In the genomic region with DNA sequence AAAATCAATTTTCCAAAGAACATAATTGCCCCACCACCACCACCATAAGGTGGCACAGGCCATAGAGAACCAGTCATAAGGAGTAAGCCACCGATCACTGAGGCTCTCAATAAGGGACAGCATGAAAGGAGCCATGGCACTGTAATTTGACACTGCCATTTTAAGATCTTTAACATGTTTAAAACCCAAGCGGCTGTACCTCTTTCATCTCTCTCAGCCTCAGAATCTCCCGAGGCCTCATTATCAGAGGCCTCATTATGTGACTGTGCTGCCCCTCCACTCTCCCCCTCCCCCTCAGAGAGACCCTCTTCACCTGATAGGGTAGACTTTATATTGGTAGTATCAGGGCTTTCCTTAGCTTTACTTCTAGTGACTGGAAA, we compare ENCODE assay signal across 32 mouse cellular contexts. TPM values are rescaled to one million over a fixed set of nuclear protein-coding genes. Genes with fewer than 3 reads are reported as not detected.
DNase-seq lines count a peak whose midpoint lies in the region; ATAC-seq and TF ChIP-seq lines count a peak whose summit lies in the region.
"Had no signal": no experiment of that assay in that cellular context is flagged by ENCODE, and none has a peak within 500 bp of the region (broad histone marks: within the 10 kb centered on the region; RNA-seq: fewer than 3 reads in every experiment).

No protein-coding gene starts in this region.

- no peak overlapping the region for H3K27ac ChIP-seq in midbrain, embryonic 11.5 days (ENCODE audit: low read depth, low read length)
- H3K27ac ChIP-seq in midbrain, postnatal 0 days (ENCODE audit: low read depth, low read length), result no peak overlapping the region
- no peak overlapping the region for H3K27ac ChIP-seq in forebrain, embryonic 11.5 days (ENCODE audit: low read depth, low read length)
- no peak overlapping the region for H3K27ac ChIP-seq in limb, embryonic 13.5 days
- H3K27ac ChIP-seq: heart, adult 2 months; heart, embryonic 15.5 days; stomach, embryonic 15.5 days had no signal

- WGBS in midbrain, embryonic 11.5 days, result 22% methylated on average over 3 of the region's 3 CpGs
- 27% methylated on average over 3 of the region's 3 CpGs for whole genome bisulfite sequencing in midbrain, postnatal 0 days
- WGBS in forebrain, embryonic 11.5 days, result 13% methylated on average over 3 of the region's 3 CpGs
- WGBS in limb, embryonic 13.5 days, result 3% methylated on average over 3 of the region's 3 CpGs

- H3K4me1 ChIP-seq in midbrain, embryonic 11.5 days (ENCODE audit: control insufficient read depth, insufficient read depth, low read length), result no peaks in the 10 kb centered on the region
- no peaks in the 10 kb centered on the region for H3K4me1 ChIP-seq in midbrain, postnatal 0 days (ENCODE audit: insufficient read depth, low read length)
- no peaks in the 10 kb centered on the region for H3K4me1 ChIP-seq in forebrain, embryonic 11.5 days (replicated peaks; ENCODE audit: control insufficient read depth, insufficient read depth, low read length)
- H3K4me1 ChIP-seq in limb, embryonic 13.5 days, result peaks cover 15% of the 10 kb centered on the region
- H3K4me1 ChIP-seq: heart, embryonic 15.5 days; stomach, embryonic 15.5 days had no signal

- no peaks in the 10 kb centered on the region for H3K9me3 ChIP-seq in midbrain, embryonic 11.5 days (ENCODE audit: control insufficient read depth, low read length)
- no peaks in the 10 kb centered on the region for H3K9me3 ChIP-seq in midbrain, postnatal 0 days (ENCODE audit: low read length)
- H3K9me3 ChIP-seq in forebrain, embryonic 11.5 days (ENCODE audit: control insufficient read depth, low read length), result no peaks in the 10 kb centered on the region; the same call in 1 of the 2 replicates
- no peaks in the 10 kb centered on the region for H3K9me3 ChIP-seq in limb, embryonic 13.5 days
- H3K9me3 ChIP-seq: heart, embryonic 15.5 days; stomach, embryonic 15.5 days had no signal

- ATAC-seq in midbrain, embryonic 11.5 days (ENCODE audit: low FRiP score), result peak; percentile 58; the same call in 1 of the 2 replicates
- no peak for ATAC-seq in midbrain, postnatal 0 days (ENCODE audit: low FRiP score)
- peak; percentile 90 for ATAC-seq in forebrain, embryonic 11.5 days (replicated peaks; ENCODE audit: low FRiP score)
- ATAC-seq in limb, embryonic 13.5 days (ENCODE audit: low FRiP score, low read depth), result no peak

- H3K4me3 ChIP-seq in midbrain, embryonic 11.5 days (ENCODE audit: low read depth, low read length), result no peak overlapping the region
- no peak overlapping the region for H3K4me3 ChIP-seq in midbrain, postnatal 0 days (ENCODE audit: low read depth, low read length)
- H3K4me3 ChIP-seq in forebrain, embryonic 11.5 days (ENCODE audit: low read depth, low read length), result no peak overlapping the region
- H3K4me3 ChIP-seq in limb, embryonic 13.5 days, result no peak overlapping the region
- H3K4me3 ChIP-seq: heart, adult 2 months; heart, embryonic 15.5 days; megakaryocyte, embryonic 14.5 days; myocyte; stomach, embryonic 15.5 days had no signal

- TF ChIP-seq CTCF in midbrain, postnatal 0 days (IDR thresholded peaks at IDR 0.05), result no peak

- DNase-seq in midbrain, embryonic 11.5 days (ENCODE audit: low spot score, missing footprints), result no peak
- no peak for DNase-seq in midbrain, postnatal 0 days (ENCODE audit: low spot score)
- DNase-seq in embryo, embryonic 11 days, result peak; percentile 24
- peak; percentile 53 for DNase-seq in forebrain, embryonic 11.5 days (ENCODE audit: low spot score)
- DNase-seq in kidney, postnatal 4 days, result no peak
- no peak for DNase-seq in layer of hippocampus, postnatal 10 days (ENCODE audit: low spot score in 2 of 2)
- no peak for DNase-seq in layer of hippocampus, adult 9-11 months
- DNase-seq: B cell, adult 2 months; cerebellum, adult 9-10 months; gastrocnemius, postnatal 10 days; heart, adult 2 months; heart, postnatal 4 days; kidney, adult 2 months; kidney, postnatal 10 days; lung, postnatal 14 days; right cerebral cortex, postnatal 14 days; thymus, adult 18-20 months; thymus, postnatal 4 days had no signal

- H3K9ac ChIP-seq in midbrain, embryonic 11.5 days (ENCODE audit: low read length), result no peak overlapping the region
- H3K9ac ChIP-seq in midbrain, postnatal 0 days (replicated peaks; ENCODE audit: low read length, poor library complexity, severe bottlenecking), result no peak overlapping the region
- no peak overlapping the region for H3K9ac ChIP-seq in forebrain, embryonic 11.5 days (ENCODE audit: low read length)
- no peak overlapping the region for H3K9ac ChIP-seq in limb, embryonic 13.5 days
- H3K9ac ChIP-seq: heart, embryonic 15.5 days; stomach, embryonic 15.5 days had no signal

- H3K36me3 ChIP-seq in midbrain, embryonic 11.5 days (ENCODE audit: control insufficient read depth, insufficient read depth, low read length), result no peaks in the 10 kb centered on the region
- no peaks in the 10 kb centered on the region for H3K36me3 ChIP-seq in midbrain, postnatal 0 days (ENCODE audit: insufficient read depth, low read length)
- H3K36me3 ChIP-seq in forebrain, embryonic 11.5 days (ENCODE audit: control insufficient read depth, insufficient read depth, low read length), result no peaks in the 10 kb centered on the region
- no peaks in the 10 kb centered on the region for H3K36me3 ChIP-seq in limb, embryonic 13.5 days
- H3K36me3 ChIP-seq: heart, embryonic 15.5 days; stomach, embryonic 15.5 days had no signal

- H3K27me3 ChIP-seq in midbrain, embryonic 11.5 days (ENCODE audit: control insufficient read depth, insufficient read depth, low read length), result no peaks in the 10 kb centered on the region
- H3K27me3 ChIP-seq in midbrain, postnatal 0 days (ENCODE audit: insufficient read depth, low read length), result no peaks in the 10 kb centered on the region
- no peaks in the 10 kb centered on the region for H3K27me3 ChIP-seq in forebrain, embryonic 11.5 days (ENCODE audit: control insufficient read depth, insufficient read depth, low read length)
- no peaks in the 10 kb centered on the region for H3K27me3 ChIP-seq in limb, embryonic 13.5 days
- H3K27me3 ChIP-seq: heart, embryonic 15.5 days; megakaryocyte, embryonic 14.5 days; stomach, embryonic 15.5 days had no signal

- no peak overlapping the region for H3K4me2 ChIP-seq in midbrain, embryonic 11.5 days
- no peak overlapping the region for H3K4me2 ChIP-seq in midbrain, postnatal 0 days (ENCODE audit: low read depth, low read length, poor library complexity, severe bottlenecking)
- no peak overlapping the region for H3K4me2 ChIP-seq in forebrain, embryonic 11.5 days (ENCODE audit: low read depth, low read length, severe bottlenecking)
- 0 out of 2 replicates have a peak overlapping the region, but pooled peaks have one; percentile 11 for H3K4me2 ChIP-seq in limb, embryonic 13.5 days (replicated peaks)
- H3K4me2 ChIP-seq: heart, embryonic 15.5 days; stomach, embryonic 15.5 days had no signal

RNA-seq across cellular contexts. Expression of a gene that starts 16.1 kb away (rescaled TPM):
- 0.14 TPM in 1 of 2 replicates, not detected in the other for polyA plus RNA-seq in midbrain, embryonic 11.5 days (2014; fragmentation: Nextera tagmentation; extraction: Ambion mirVana)
- total RNA-seq in midbrain, postnatal 0 days (2014; rRNA removed), result 0.49 TPM in 1 of 2 replicates, not detected in the other
- polyA plus RNA-seq in midbrain, postnatal 0 days (2015; fragmentation: Nextera tagmentation; extraction: Ambion mirVana), result not detected in 2 replicates
- 0.09 TPM in 1 of 2 replicates, not detected in the other for polyA plus RNA-seq in forebrain, embryonic 11.5 days (2014; fragmentation: Nextera tagmentation; extraction: Ambion mirVana)
- polyA plus RNA-seq in limb, embryonic 13.5 days (2015; fragmentation: Nextera tagmentation; extraction: Ambion mirVana), result 0.59 and 0.70 TPM in 2 replicates
- not detected for total RNA-seq in layer of hippocampus, postnatal 10 days (2021)
- total RNA-seq: adrenal gland, adult 18-20 months; common myeloid progenitor, adult 5-6 weeks had no signal
- polyA plus RNA-seq: frontal cortex, adult 2 months; limb, embryonic 11.5 days; myocyte had no signal

RNA-seq across cellular contexts. Expression of a gene that starts 35.3 kb away (rescaled TPM):
- not detected in 2 replicates for polyA plus RNA-seq in midbrain, embryonic 11.5 days (2014; fragmentation: Nextera tagmentation; extraction: Ambion mirVana)
- total RNA-seq in midbrain, postnatal 0 days (2014; rRNA removed), result not detected in 2 replicates
- polyA plus RNA-seq in midbrain, postnatal 0 days (2015; fragmentation: Nextera tagmentation; extraction: Ambion mirVana), result not detected in 2 replicates
- polyA plus RNA-seq in forebrain, embryonic 11.5 days (2014; fragmentation: Nextera tagmentation; extraction: Ambion mirVana), result not detected in 2 replicates
- not detected in 2 replicates for polyA plus RNA-seq in limb, embryonic 13.5 days (2015; fragmentation: Nextera tagmentation; extraction: Ambion mirVana)
- not detected for total RNA-seq in layer of hippocampus, postnatal 10 days (2021)
- total RNA-seq: common myeloid progenitor, adult 5-6 weeks; gastrocnemius, postnatal 10 days; heart, adult 2 months; heart, postnatal 4 days; layer of hippocampus, adult 8-10 months; left cerebral cortex, adult 8-10 months had no signal
- polyA plus RNA-seq: frontal cortex, adult 2 months; heart, adult 2 months; heart, embryonic 15.5 days; kidney, adult 2 months; limb, embryonic 11.5 days; liver, embryonic 16.5 days; myocyte; neural tube, embryonic 14.5 days; spleen, adult 2 months; stomach, embryonic 15.5 days had no signal

RNA-seq across cellular contexts. Expression of a gene that starts 43.0 kb away (rescaled TPM):
- polyA plus RNA-seq in midbrain, embryonic 11.5 days (2014; fragmentation: Nextera tagmentation; extraction: Ambion mirVana), result 0.26 and 0.44 TPM in 2 replicates
- total RNA-seq in midbrain, postnatal 0 days (2014; rRNA removed), result 0.77 and 1.2 TPM in 2 replicates
- 0.83 and 1.4 TPM in 2 replicates for polyA plus RNA-seq in midbrain, postnatal 0 days (2015; fragmentation: Nextera tagmentation; extraction: Ambion mirVana)
- polyA plus RNA-seq in forebrain, embryonic 11.5 days (2014; fragmentation: Nextera tagmentation; extraction: Ambion mirVana), result 0.28 TPM in 1 of 2 replicates, not detected in the other
- 0.72 and 1.2 TPM in 2 replicates for polyA plus RNA-seq in limb, embryonic 13.5 days (2015; fragmentation: Nextera tagmentation; extraction: Ambion mirVana)
- 1 to 10 TPM in 1 of 2 experiments, under 1 TPM in 1; 0.78 to 1.2 TPM for total RNA-seq in layer of hippocampus, postnatal 10 days (2021)

RNA-seq across cellular contexts. Expression of a gene that starts 59.2 kb away (rescaled TPM):
- not detected in 2 replicates for polyA plus RNA-seq in midbrain, embryonic 11.5 days (2014; fragmentation: Nextera tagmentation; extraction: Ambion mirVana)
- total RNA-seq in midbrain, postnatal 0 days (2014; rRNA removed), result not detected in 2 replicates
- not detected in 2 replicates for polyA plus RNA-seq in midbrain, postnatal 0 days (2015; fragmentation: Nextera tagmentation; extraction: Ambion mirVana)
- not detected in 2 replicates for polyA plus RNA-seq in forebrain, embryonic 11.5 days (2014; fragmentation: Nextera tagmentation; extraction: Ambion mirVana)
- polyA plus RNA-seq in limb, embryonic 13.5 days (2015; fragmentation: Nextera tagmentation; extraction: Ambion mirVana), result not detected in 2 replicates
- not detected for total RNA-seq in layer of hippocampus, postnatal 10 days (2021)
- total RNA-seq: common myeloid progenitor, adult 5-6 weeks; layer of hippocampus, adult 8-10 months; left cerebral cortex, adult 8-10 months had no signal
- polyA plus RNA-seq: frontal cortex, adult 2 months; heart, adult 2 months; heart, embryonic 15.5 days; kidney, adult 2 months; limb, embryonic 11.5 days; liver, embryonic 16.5 days; myocyte; neural tube, embryonic 14.5 days; stomach, embryonic 15.5 days had no signal

RNA-seq across cellular contexts. Expression of a gene that starts 59.2 kb away (rescaled TPM):
- polyA plus RNA-seq in midbrain, embryonic 11.5 days (2014; fragmentation: Nextera tagmentation; extraction: Ambion mirVana), result not detected in 2 replicates
- total RNA-seq in midbrain, postnatal 0 days (2014; rRNA removed), result not detected in 2 replicates
- not detected in 2 replicates for polyA plus RNA-seq in midbrain, postnatal 0 days (2015; fragmentation: Nextera tagmentation; extraction: Ambion mirVana)
- not detected in 2 replicates for polyA plus RNA-seq in forebrain, embryonic 11.5 days (2014; fragmentation: Nextera tagmentation; extraction: Ambion mirVana)
- not detected in 2 replicates for polyA plus RNA-seq in limb, embryonic 13.5 days (2015; fragmentation: Nextera tagmentation; extraction: Ambion mirVana)
- not detected for total RNA-seq in layer of hippocampus, postnatal 10 days (2021)
- total RNA-seq: common myeloid progenitor, adult 5-6 weeks; heart, adult 2 months; heart, postnatal 4 days had no signal
- polyA plus RNA-seq: frontal cortex, adult 2 months; heart, adult 2 months; heart, embryonic 15.5 days; kidney, adult 2 months; limb, embryonic 11.5 days; myocyte; neural tube, embryonic 14.5 days; spleen, adult 2 months; stomach, embryonic 15.5 days had no signal

Comparison
In these comparisons a context has a peak if more than half of its experiments do, and no peak if none do; other contexts are left out.
1. ATAC-seq: peak in midbrain, embryonic 11.5 days (single experiment) and forebrain, embryonic 11.5 days (single experiment); none in midbrain, postnatal 0 days (single experiment) and limb, embryonic 13.5 days (single experiment).
2. DNase-seq: peak in embryo, embryonic 11 days (single experiment) and forebrain, embryonic 11.5 days (single experiment); none in midbrain, embryonic 11.5 days (single experiment), midbrain, postnatal 0 days (single experiment), kidney, postnatal 4 days (0 of 2), layer of hippocampus, postnatal 10 days (0 of 2) and layer of hippocampus, adult 9-11 months (single experiment).